In genomic region chr15:85141290-85141689, GRCm38 (mm10) we compare ENCODE assay signal across 25 mouse cellular contexts. TPM values are rescaled to one million over a fixed set of nuclear protein-coding genes. Genes with fewer than 3 reads are reported as not detected.
DNase-seq lines count a peak whose midpoint lies in the region; ATAC-seq and TF ChIP-seq lines count a peak whose summit lies in the region.
"Had no signal": no experiment of that assay in that cellular context is flagged by ENCODE, and none has a peak within 500 bp of the region (broad histone marks: within the 10 kb centered on the region; RNA-seq: fewer than 3 reads in every experiment).

No protein-coding gene starts in this region.

- peak; percentile 10 for DNase-seq in liver, postnatal 0 days
- peak; percentile 33 for DNase-seq in testis, postnatal 10 days (ENCODE audit: low spot score)
- no peak for DNase-seq in testis, postnatal 14 days (ENCODE audit: low spot score)
- no peak for DNase-seq in hindbrain, postnatal 0 days (ENCODE audit: low spot score)
- DNase-seq: adrenal gland, adult 2 months; adrenal gland, postnatal 10 days; adrenal gland, postnatal 25 days; cerebellum, adult 11 months; cerebellum, adult 18-20 months; cerebellum, adult 8-10 months; cerebellum, adult 9-11 months; cerebellum, postnatal 14 days; cerebellum, postnatal 36 days had no signal

- H3K36me3 ChIP-seq in liver, postnatal 0 days (replicated peaks; ENCODE audit: insufficient read depth, low read length): no peaks in the 10 kb centered on the region
- no peaks in the 10 kb centered on the region for H3K36me3 ChIP-seq in liver, embryonic 12.5 days
- H3K36me3 ChIP-seq in hindbrain, postnatal 0 days (ENCODE audit: insufficient read depth, low read length): no peaks in the 10 kb centered on the region
- H3K36me3 ChIP-seq: embryonic facial prominence, embryonic 13.5 days; embryonic facial prominence, embryonic 15.5 days; forebrain, embryonic 10.5 days; forebrain, embryonic 12.5 days had no signal

- no peak overlapping the region for H3K27ac ChIP-seq in liver, postnatal 0 days (ENCODE audit: low read depth)
- H3K27ac ChIP-seq in liver, embryonic 12.5 days: no peak overlapping the region
- H3K27ac ChIP-seq in hindbrain, postnatal 0 days: no peak overlapping the region
- H3K27ac ChIP-seq: embryonic facial prominence, embryonic 13.5 days; embryonic facial prominence, embryonic 15.5 days; forebrain, embryonic 10.5 days; forebrain, embryonic 12.5 days had no signal

- no peaks in the 10 kb centered on the region for H3K27me3 ChIP-seq in liver, postnatal 0 days (ENCODE audit: insufficient read depth, low read length)
- no peaks in the 10 kb centered on the region for H3K27me3 ChIP-seq in liver, embryonic 12.5 days (replicated peaks)
- no peaks in the 10 kb centered on the region for H3K27me3 ChIP-seq in hindbrain, postnatal 0 days (ENCODE audit: insufficient read depth, low read length)
- H3K27me3 ChIP-seq: embryonic facial prominence, embryonic 13.5 days; embryonic facial prominence, embryonic 15.5 days had no signal

- H3K4me1 ChIP-seq in liver, postnatal 0 days (ENCODE audit: insufficient read depth): no peaks in the 10 kb centered on the region
- H3K4me1 ChIP-seq in liver, embryonic 12.5 days: no peaks in the 10 kb centered on the region
- H3K4me1 ChIP-seq in hindbrain, postnatal 0 days (ENCODE audit: insufficient read depth, low read length): no peaks in the 10 kb centered on the region
- H3K4me1 ChIP-seq: embryonic facial prominence, embryonic 13.5 days; embryonic facial prominence, embryonic 15.5 days; forebrain, embryonic 10.5 days; forebrain, embryonic 12.5 days had no signal

- WGBS in liver, postnatal 0 days (ENCODE audit: insufficient replicate concordance): 79% methylated on average over 10 of the region's 10 CpGs
- 77% methylated on average over 10 of the region's 10 CpGs for WGBS in liver, embryonic 12.5 days (ENCODE audit: insufficient replicate concordance)
- 88% methylated on average over 10 of the region's 10 CpGs for WGBS in hindbrain, postnatal 0 days

- TF ChIP-seq EP300 in liver, postnatal 0 days (IDR thresholded peaks at IDR 0.05; ENCODE audit: low read depth): no peak

- H3K4me3 ChIP-seq in liver, postnatal 0 days (ENCODE audit: low read depth, low read length): no peak overlapping the region
- H3K4me3 ChIP-seq in liver, embryonic 12.5 days: no peak overlapping the region
- no peak overlapping the region for H3K4me3 ChIP-seq in hindbrain, postnatal 0 days (ENCODE audit: low read length)
- H3K4me3 ChIP-seq: embryonic facial prominence, embryonic 13.5 days; embryonic facial prominence, embryonic 15.5 days; erythroblast, embryonic 14.5 days; forebrain, embryonic 10.5 days; forebrain, embryonic 12.5 days had no signal

- no peak for ATAC-seq in liver, postnatal 0 days
- ATAC-seq in liver, embryonic 12.5 days: no peak
- ATAC-seq in hindbrain, postnatal 0 days: no peak
- ATAC-seq: forebrain, embryonic 14.5 days; forebrain, embryonic 16.5 days had no signal

- TF ChIP-seq CTCF in liver, postnatal 0 days (IDR thresholded peaks at IDR 0.05; ENCODE audit: low read depth): no peak
- TF ChIP-seq CTCF in hindbrain, postnatal 0 days (IDR thresholded peaks at IDR 0.05; ENCODE audit: low read depth): no peak

- H3K9me3 ChIP-seq in liver, postnatal 0 days (ENCODE audit: low read length): no peaks in the 10 kb centered on the region
- no peaks in the 10 kb centered on the region for H3K9me3 ChIP-seq in liver, embryonic 12.5 days (replicated peaks)
- H3K9me3 ChIP-seq in hindbrain, postnatal 0 days (ENCODE audit: low read length): no peaks in the 10 kb centered on the region
- H3K9me3 ChIP-seq: embryonic facial prominence, embryonic 13.5 days; embryonic facial prominence, embryonic 15.5 days; forebrain, embryonic 10.5 days; forebrain, embryonic 12.5 days had no signal

- H3K9ac ChIP-seq in liver, postnatal 0 days (replicated peaks): no peak overlapping the region
- no peak overlapping the region for H3K9ac ChIP-seq in liver, embryonic 12.5 days
- no peak overlapping the region for H3K9ac ChIP-seq in hindbrain, postnatal 0 days (replicated peaks; ENCODE audit: low read length)
- H3K9ac ChIP-seq: embryonic facial prominence, embryonic 13.5 days; embryonic facial prominence, embryonic 15.5 days; forebrain, embryonic 12.5 days had no signal

- H3K4me2 ChIP-seq in liver, postnatal 0 days (ENCODE audit: low read depth, low read length): no peak overlapping the region
- H3K4me2 ChIP-seq in liver, embryonic 12.5 days: no peak overlapping the region
- H3K4me2 ChIP-seq in hindbrain, postnatal 0 days (ENCODE audit: low read depth, low read length): no peak overlapping the region
- H3K4me2 ChIP-seq: embryonic facial prominence, embryonic 13.5 days; embryonic facial prominence, embryonic 15.5 days; forebrain, embryonic 12.5 days had no signal

RNA-seq across cellular contexts. Expression of gene Ribc2, which starts 9.4 kb away (rescaled TPM):
- polyA plus RNA-seq in liver, postnatal 0 days (2015; fragmentation: Nextera tagmentation; extraction: Ambion mirVana): 0.06 TPM in 1 of 2 replicates, not detected in the other
- not detected in 2 replicates for polyA plus RNA-seq in liver, embryonic 12.5 days (2016; fragmentation: Nextera tagmentation; extraction: Ambion mirVana)
- 0.90 and 0.94 TPM in 2 replicates for total RNA-seq in hindbrain, postnatal 0 days (2014; rRNA removed)
- 0.73 and 0.95 TPM in 2 replicates for polyA plus RNA-seq in hindbrain, postnatal 0 days (2015; fragmentation: Nextera tagmentation; extraction: Ambion mirVana)
- total RNA-seq: adrenal gland, adult 2 months; adrenal gland, postnatal 10 days; adrenal gland, postnatal 25 days; adrenal gland, postnatal 4 days; common myeloid progenitor, adult 5-6 weeks; MEL had no signal
- polyA plus RNA-seq: adrenal gland, adult 2 months; C2C12; erythroblast, embryonic 14.5 days had no signal

RNA-seq across cellular contexts. Expression of gene Smc1b, which starts 9.5 kb away (rescaled TPM):
- 0.54 and 0.94 TPM in 2 replicates for polyA plus RNA-seq in liver, postnatal 0 days (2015; fragmentation: Nextera tagmentation; extraction: Ambion mirVana)
- polyA plus RNA-seq in liver, embryonic 12.5 days (2016; fragmentation: Nextera tagmentation; extraction: Ambion mirVana): 0.18 and 0.31 TPM in 2 replicates
- 0.04 and 5.2 TPM in 2 replicates for total RNA-seq in hindbrain, postnatal 0 days (2014; rRNA removed)
- 0.24 and 0.30 TPM in 2 replicates for polyA plus RNA-seq in hindbrain, postnatal 0 days (2015; fragmentation: Nextera tagmentation; extraction: Ambion mirVana)
- total RNA-seq: adrenal gland, adult 2 months; adrenal gland, postnatal 25 days; MEL had no signal
- polyA plus RNA-seq: adrenal gland, adult 2 months; erythroblast, embryonic 14.5 days had no signal

Comparison
In these comparisons a context has a peak if more than half of its experiments do, and no peak if none do; other contexts are left out.
1. DNase-seq: peak in liver, postnatal 0 days (single experiment) and testis, postnatal 10 days (single experiment); none in testis, postnatal 14 days (single experiment) and hindbrain, postnatal 0 days (single experiment).